Mouse (Mus musculus): Measurements from ENCODE around the gene Clec16a.
A peak's percentile ranks its signal among the peaks of the same experiment; 100 is the strongest.

Clec16a gene

GRCm38 (mm10) chr16:10536323-10536722 is 8.8 kb upstream of the Clec16a start:
- no peak for DNase-seq

GRCm38 (mm10) chr16:10536961-10537360 is 8.2 kb upstream of the Clec16a start:
- DNase-seq = no peak

GRCm38 (mm10) chr16:10540763-10541597 is 4.2 kb upstream of the Clec16a start:
- DNase-seq = no peak

GRCm38 (mm10) chr16:10541598-10541930 is 3.6 kb upstream of the Clec16a start:
- DNase-seq = peak; percentile 31

GRCm38 (mm10) chr16:10542266-10542665 is 2.9 kb upstream of the Clec16a start:
- DNase-seq = peak; percentile 37

GRCm38 (mm10) chr16:10542698-10543365 is 2.3 kb upstream of the Clec16a start, which contains the start of gene Dexi:
Gene Dexi, minus strand, starts transcription at chr16:10543054.
- DNase-seq = peak; percentile 94

- DNase-seq = no peak
Measured at GRCm38 (mm10) chr16:10546865-10547264, 1.7 kb downstream of the Clec16a start.

- DNase-seq = no peak
Measured at GRCm38 (mm10) chr16:10548938-10549337, 3.8 kb downstream of the Clec16a start.

- no peak for DNase-seq
Measured at GRCm38 (mm10) chr16:10549600-10549999, 4.5 kb downstream of the Clec16a start.

- no peak for DNase-seq
Measured at GRCm38 (mm10) chr16:10551592-10551991, 6.5 kb downstream of the Clec16a start.

- DNase-seq = no peak
Measured at GRCm38 (mm10) chr16:10553858-10554257, 8.7 kb downstream of the Clec16a start.

- no peak for DNase-seq
Measured at GRCm38 (mm10) chr16:10559991-10560390, 14.9 kb downstream of the Clec16a start.

GRCm38 (mm10) chr16:10565278-10565885 is 20.2 kb downstream of the Clec16a start:
- DNase-seq = peak; percentile 65

- no peak for DNase-seq
Measured at GRCm38 (mm10) chr16:10567153-10567552, 22.0 kb downstream of the Clec16a start.

- DNase-seq = no peak
Measured at GRCm38 (mm10) chr16:10569809-10570395, 24.8 kb downstream of the Clec16a start.

- DNase-seq = peak; percentile 65
Measured at GRCm38 (mm10) chr16:10570708-10571107, 25.6 kb downstream of the Clec16a start.

GRCm38 (mm10) chr16:10571820-10572219 is 26.7 kb downstream of the Clec16a start:
- DNase-seq = no peak

GRCm38 (mm10) chr16:10574936-10575335 is 29.8 kb downstream of the Clec16a start:
- DNase-seq = no peak

- no peak for DNase-seq
Measured at GRCm38 (mm10) chr16:10575915-10576314, 30.8 kb downstream of the Clec16a start.

GRCm38 (mm10) chr16:10577548-10577947 is 32.4 kb downstream of the Clec16a start:
- no peak for DNase-seq

GRCm38 (mm10) chr16:10578376-10578775 is 33.2 kb downstream of the Clec16a start:
- no peak for DNase-seq

GRCm38 (mm10) chr16:10581234-10581898 is 36.2 kb downstream of the Clec16a start:
- DNase-seq = no peak

- no peak for DNase-seq
Measured at GRCm38 (mm10) chr16:10585165-10585564, 40.0 kb downstream of the Clec16a start.
